Mouse (Mus musculus) heart, embryonic 14.5 days (tissue): ENCODE measurements around the gene Kpna2. TPM values are rescaled to one million over a fixed set of nuclear protein-coding genes. Genes with fewer than 3 reads are reported as not detected.
"Not testable (repeated sequence)": the region's sequence is repeated elsewhere in the genome, so short reads cannot be mapped to it uniquely, and the experiment has no call there.

ENCODE experiments used
- ATAC-seq: fragments of 200-750 bp; cut with Nextera tagmentation; 2 replicates; pipeline ENCODE4 v1.8.0; 2017; ENCODE audit warnings: low read depth, moderate TSS enrichment; ENCODE audit not compliant: insufficient number of reproducible peaks, insufficient read depth, low FRiP score
- H3K27ac ChIP-seq, 2 experiments: fragments of 200-500 bp in 1 of 2; fragments of 300-500 bp in 1 of 2; sonication (generic) in 1 of 2; replicated peaks in 1 of 2; 2 replicates each; pipeline ENCODE4 v1.5.1; 2012 to 2014; ENCODE audit warnings: low read depth in 2 of 2, low read length in 2 of 2, control low read depth in 1 of 2, mild to moderate bottlenecking in 1 of 2, mixed read lengths in 1 of 2; ENCODE audit not compliant: control insufficient read depth in 1 of 2, insufficient read depth in 1 of 2
- H3K27me3 ChIP-seq: fragments of 300-500 bp; sonication (generic); 2 replicates; pipeline ENCODE4 v1.6.1; 2014; ENCODE audit warnings: mild to moderate bottlenecking, low read length, control low read depth; ENCODE audit not compliant: control insufficient read depth, insufficient read depth
- H3K36me3 ChIP-seq: fragments of 300-500 bp; sonication (generic); 2 replicates; pipeline ENCODE4 v1.6.1; 2014; ENCODE audit warnings: mild to moderate bottlenecking, control low read depth, low read length, mixed read lengths; ENCODE audit not compliant: control insufficient read depth, insufficient read depth
- H3K4me1 ChIP-seq, 2 experiments: fragments of 200-500 bp in 1 of 2; fragments of 300-500 bp in 1 of 2; sonication (generic) in 1 of 2; 2 replicates each; pipeline ENCODE4 v1.6.1; 2012 to 2014; ENCODE audit warnings: low read length in 2 of 2, control low read depth in 1 of 2, mixed read lengths in 1 of 2; ENCODE audit not compliant: control insufficient read depth in 2 of 2, insufficient read depth in 2 of 2
- H3K4me2 ChIP-seq: fragments of 300-500 bp; sonication (generic); 2 replicates; pipeline ENCODE4 v1.6.1; 2014; ENCODE audit warnings: mild to moderate bottlenecking, low read length
- H3K4me3 ChIP-seq, 2 experiments: fragments of 200-500 bp in 1 of 2; fragments of 300-500 bp in 1 of 2; sonication (generic) in 1 of 2; 2 replicates each; pipeline ENCODE4 v1.5.1; 2012 to 2014; ENCODE audit warnings: low read length in 2 of 2, mild to moderate bottlenecking in 2 of 2, control low read depth in 1 of 2, low read depth in 1 of 2, moderate library complexity in 1 of 2; ENCODE audit not compliant: control insufficient read depth in 1 of 2, insufficient read depth in 1 of 2
- H3K9ac ChIP-seq: fragments of 300-500 bp; sonication (generic); 2 replicates; pipeline ENCODE4 v1.6.1; 2014; ENCODE audit warnings: mild to moderate bottlenecking, low read length
- H3K9me3 ChIP-seq: fragments of 300-500 bp; sonication (generic); 2 replicates; pipeline ENCODE4 v1.6.1; 2016; ENCODE audit warnings: low read length, control low read depth; ENCODE audit not compliant: control insufficient read depth
- WGBS: fragments of 180-500 bp; shearing (Covaris S2); extraction: QIAGEN DNeasy Blood & Tissue Kit; methylation state at CpG from one replicate; pipeline ENCODE4 v1.1.7; 2014; 5-methylcytosine and 5-hydroxymethylcytosine counted together
- polyA plus RNA-seq: library from polyadenylated mRNA; unstranded; fragments of >200 nt; fragmentation: Nextera tagmentation; extraction: Ambion mirVana; gene quantifications from 2 replicates; pipeline ENCODE4 v1.2.1, GENCODE M21; 2014

Kpna2 gene
- polyA plus RNA-seq, 1 experiment from 2014 or later, result 258 TPM

DNA sequence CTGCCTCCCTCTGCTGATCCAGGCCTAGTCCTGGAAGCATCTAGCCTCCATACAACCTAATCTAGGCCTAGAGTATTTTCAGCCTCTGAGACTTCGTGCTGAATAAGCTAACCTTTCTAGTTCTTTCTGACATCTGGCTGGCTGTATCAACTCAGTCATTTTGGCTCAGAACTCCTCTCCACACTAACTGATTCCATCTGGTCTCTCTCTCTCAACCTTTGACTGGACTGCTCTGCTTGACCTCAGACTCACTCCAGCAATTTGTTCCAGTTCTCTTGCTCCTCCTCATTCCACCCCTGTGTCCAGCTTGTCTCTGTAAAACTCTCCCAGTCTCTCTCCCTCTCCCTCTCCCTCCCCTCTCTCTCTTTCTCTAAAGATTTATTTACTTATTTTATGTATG is 17.6 kb upstream of the Kpna2 start:
- WGBS, result 48% methylated on average over 1 of the region's 1 CpGs
- H3K27me3 ChIP-seq, result no peaks in the 10 kb centered on the region
- no peak overlapping the region for H3K9ac ChIP-seq
- no peaks in the 10 kb centered on the region for H3K9me3 ChIP-seq
- H3K27ac ChIP-seq, result no peak overlapping the region
- H3K36me3 ChIP-seq, result no peaks in the 10 kb centered on the region
- peaks cover 0 to 2% of the 10 kb centered on the region in 2 experiments; a peak in 2 of 4 replicates for H3K4me1 ChIP-seq
- no peak overlapping the region for H3K4me2 ChIP-seq
- no peak for ATAC-seq
- H3K4me3 ChIP-seq, result no peak overlapping the region

DNA sequence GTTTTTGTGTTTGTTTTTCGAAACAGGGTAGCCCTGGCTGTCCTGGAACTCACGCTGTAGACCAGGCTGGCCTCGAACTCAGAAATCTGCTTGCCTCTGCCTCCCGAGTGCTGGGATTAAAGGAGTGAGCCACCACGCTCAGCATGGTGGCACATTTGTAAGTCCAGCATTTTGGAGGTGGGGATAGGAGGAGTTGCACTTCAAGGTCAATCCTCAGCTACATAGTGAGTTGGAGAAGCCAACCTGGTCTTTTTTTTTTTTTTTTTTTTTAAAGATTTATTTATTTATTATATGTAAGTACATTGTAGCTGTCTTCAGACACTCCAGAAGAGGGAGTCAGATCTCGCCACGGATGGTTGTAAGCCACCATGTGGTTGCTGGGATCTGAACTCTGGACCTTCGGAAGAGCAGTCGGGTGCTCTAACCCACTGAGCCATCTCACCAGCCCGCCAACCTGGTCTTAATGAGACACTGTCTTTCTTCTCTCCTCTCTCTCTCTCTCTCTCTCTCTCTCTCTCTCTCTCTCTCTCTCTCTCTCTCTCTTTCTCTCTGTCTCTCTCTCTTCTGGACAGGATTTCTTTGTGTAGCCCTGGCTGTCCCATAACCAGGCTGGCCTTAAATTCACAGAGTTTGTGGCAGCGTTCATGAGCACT is 16.3 kb upstream of the Kpna2 start:
- not testable (repeated sequence) for H3K9ac ChIP-seq, H3K36me3 ChIP-seq, H3K4me2 ChIP-seq, H3K4me3 ChIP-seq, H3K27ac ChIP-seq, H3K4me1 ChIP-seq, H3K27me3 ChIP-seq, ATAC-seq, H3K9me3 ChIP-seq
- 68% methylated on average over 11 of the region's 11 CpGs for WGBS

GRCm38 (mm10) chr11:107014597-107015309 is 15.4 kb upstream of the Kpna2 start:
- ATAC-seq, result no peak
- Histone ChIP-seq H3K9me3 (no peaks in the 10 kb centered on the region), H3K36me3 (no peaks in the 10 kb centered on the region), H3K27me3 (no peaks in the 10 kb centered on the region), H3K9ac (no peak overlapping the region), H3K4me2 (peak overlapping the region; percentile 34; the same call in 1 of the 2 replicates), H3K4me3 (peak overlapping the region; percentile 4 to 23; a peak in 1 of 4 replicates), H3K27ac (no peak overlapping the region), H3K4me1 (peaks cover 2 to 7% of the 10 kb centered on the region in 2 experiments; a peak in 3 of 4 replicates)
- 36% methylated on average over 14 of the region's 14 CpGs for WGBS

DNA sequence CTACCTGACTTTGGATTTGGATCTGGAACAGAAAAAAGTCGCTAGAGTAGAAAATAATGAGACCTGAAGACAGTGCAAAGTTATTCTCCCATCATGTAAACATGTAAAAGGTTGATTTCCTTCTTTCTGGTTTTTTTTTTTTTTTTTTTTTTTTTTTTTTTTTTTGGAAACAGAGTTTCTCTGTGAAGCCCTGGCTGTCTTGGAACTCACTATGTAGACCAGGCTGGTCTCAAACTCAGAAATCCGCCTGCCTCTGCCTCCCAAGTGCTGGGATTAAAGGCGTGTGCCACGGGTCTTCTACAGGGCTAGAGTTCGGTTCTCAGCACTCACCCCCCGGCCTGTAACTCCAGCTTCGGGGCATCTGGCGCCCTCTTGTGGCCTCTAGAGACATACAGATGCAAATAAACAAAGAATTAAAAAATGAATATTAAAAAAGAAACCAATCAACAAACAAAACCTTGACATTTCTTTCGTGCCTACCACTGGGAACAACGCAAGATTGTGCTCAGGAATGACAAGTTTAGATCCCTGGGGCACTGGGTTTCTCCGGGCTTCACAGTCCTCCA is 14.8 kb upstream of the Kpna2 start:
- 71% methylated on average over 11 of the region's 11 CpGs for WGBS
- no peaks in the 10 kb centered on the region for H3K36me3 ChIP-seq
- no peaks in the 10 kb centered on the region for H3K9me3 ChIP-seq
- no peak overlapping the region for H3K4me2 ChIP-seq
- peaks cover 2 to 7% of the 10 kb centered on the region in 2 experiments; a peak in 3 of 4 replicates for H3K4me1 ChIP-seq
- no peak for ATAC-seq
- H3K27me3 ChIP-seq, result no peaks in the 10 kb centered on the region
- H3K4me3 ChIP-seq, result no peak overlapping the region
- H3K27ac ChIP-seq, result no peak overlapping the region
- H3K9ac ChIP-seq, result no peak overlapping the region

- under 1% methylated on average over 37 of the region's 37 CpGs for WGBS
- peak; percentile 90 for ATAC-seq
- Histone ChIP-seq H3K36me3 (no peaks in the 10 kb centered on the region), H3K4me1 (peaks cover 2 to 7% of the 10 kb centered on the region in 2 experiments; a peak in 3 of 4 replicates), H3K4me3 (peak overlapping the region; percentile 51 to 78), H3K9me3 (no peaks in the 10 kb centered on the region), H3K27ac (peak overlapping the region; percentile 95 to 99), H3K27me3 (no peaks in the 10 kb centered on the region), H3K9ac (peak overlapping the region; percentile 84), H3K4me2 (peak overlapping the region; percentile 65)
These were observed 13.1 kb upstream of the Kpna2 start for GRCm38 (mm10) chr11:107012324-107013017.

DNA sequence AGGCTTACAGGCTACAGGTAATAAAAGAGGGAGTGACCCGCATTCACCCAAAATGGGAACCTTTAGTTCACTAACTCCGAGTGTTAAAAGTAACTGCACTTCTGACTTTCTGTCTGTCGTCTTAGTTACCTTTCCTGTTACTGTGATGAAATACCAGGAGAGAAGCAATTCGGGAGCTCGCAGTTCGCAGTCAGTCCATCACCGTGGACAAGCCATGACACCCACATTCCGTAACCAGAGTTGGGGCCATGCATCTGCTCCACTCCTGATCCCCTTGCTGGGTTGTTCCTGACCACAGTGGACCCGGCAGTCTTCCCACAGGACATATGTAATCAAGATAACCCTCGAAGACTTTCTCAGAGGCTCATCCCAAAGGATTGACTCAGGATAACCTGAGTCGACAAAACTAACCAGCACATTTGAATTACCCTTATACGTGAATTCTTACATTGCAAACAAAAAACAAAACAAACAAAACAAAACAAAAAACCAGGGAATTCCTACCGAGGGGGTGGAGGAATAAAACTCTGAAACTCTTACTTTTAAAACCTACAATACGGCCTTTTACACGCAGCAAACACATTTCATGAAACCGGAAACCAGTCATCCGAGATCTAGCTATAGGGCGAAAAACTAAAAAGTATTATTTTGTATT is 12.5 kb upstream of the Kpna2 start:
- Histone ChIP-seq H3K36me3 (no peaks in the 10 kb centered on the region), H3K9me3 (no peaks in the 10 kb centered on the region), H3K4me3 (peak overlapping the region; percentile 51 to 78), H3K9ac (peak overlapping the region; percentile 84), H3K27ac (peak overlapping the region; percentile 95 to 99), H3K4me1 (peaks cover 2 to 7% of the 10 kb centered on the region in 2 experiments; a peak in 3 of 4 replicates), H3K27me3 (no peaks in the 10 kb centered on the region), H3K4me2 (peak overlapping the region; percentile 65)
- WGBS, result 29% methylated on average over 18 of the region's 18 CpGs
- ATAC-seq, result no peak

- Histone ChIP-seq H3K4me2 (peak overlapping the region; percentile 65; the same call in 1 of the 2 replicates), H3K9ac (no peak overlapping the region), H3K27ac (no peak overlapping the region; a peak in 1 of 4 replicates), H3K4me3 (peak overlapping the region in 1 of 2 experiments; percentile 51; a peak in 1 of 4 replicates), H3K4me1 (peaks cover 2 to 7% of the 10 kb centered on the region in 2 experiments; a peak in 3 of 4 replicates), H3K9me3 (no peaks in the 10 kb centered on the region), H3K27me3 (no peaks in the 10 kb centered on the region), H3K36me3 (no peaks in the 10 kb centered on the region)
- no peak for ATAC-seq
- WGBS, result 74% methylated on average over 7 of the region's 7 CpGs
These were observed 11.8 kb upstream of the Kpna2 start for GRCm38 (mm10) chr11:107011171-107011570.
